Mouse (Mus musculus): ENCODE measurements around the gene Olfr1278.
"Not testable (repeated sequence)": the region's sequence is repeated elsewhere in the genome, so short reads cannot be mapped to it uniquely, and the experiment has no call there.

Olfr1278 gene

GRCm38 (mm10) chr2:111289836-111290235, at the start of gene Olfr1278:
Gene Olfr1278 (plus strand): TSS chr2:111290136.
- no peak for DNase-seq (ENCODE audit: low spot score)

GRCm38 (mm10) chr2:111254216-111254615, 35.7 kb upstream of the Olfr1278 start, which contains the start of gene Olfr1276:
Gene Olfr1276 (plus strand): TSS chr2:111254516.
- DNase-seq (ENCODE audit: low spot score), result no peak

DNA sequence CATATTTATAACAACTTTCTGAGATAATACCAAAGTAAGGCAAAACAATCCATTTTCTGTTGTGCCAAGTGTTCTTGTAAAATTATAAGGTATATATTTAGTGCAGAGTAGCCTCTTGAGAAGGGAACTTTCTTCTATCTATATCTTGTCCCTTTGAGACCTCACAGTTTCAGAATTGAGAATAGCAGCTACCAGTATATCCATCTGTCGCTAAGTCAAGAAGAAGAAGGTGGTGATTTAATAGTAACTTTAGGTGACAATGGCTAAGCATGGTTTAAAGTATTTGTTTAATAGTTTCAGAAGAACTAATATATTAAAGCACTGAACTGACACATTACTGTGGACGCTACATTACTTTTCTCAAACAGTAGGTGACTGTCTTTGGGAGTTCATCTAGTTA, 15.9 kb upstream of the Olfr1278 start, which contains the start of gene Olfr1277:
Olfr1277 (minus strand) TSS at position 101 of the 400 bp plus-strand sequence.
- no peak for DNase-seq (ENCODE audit: low spot score)

DNA sequence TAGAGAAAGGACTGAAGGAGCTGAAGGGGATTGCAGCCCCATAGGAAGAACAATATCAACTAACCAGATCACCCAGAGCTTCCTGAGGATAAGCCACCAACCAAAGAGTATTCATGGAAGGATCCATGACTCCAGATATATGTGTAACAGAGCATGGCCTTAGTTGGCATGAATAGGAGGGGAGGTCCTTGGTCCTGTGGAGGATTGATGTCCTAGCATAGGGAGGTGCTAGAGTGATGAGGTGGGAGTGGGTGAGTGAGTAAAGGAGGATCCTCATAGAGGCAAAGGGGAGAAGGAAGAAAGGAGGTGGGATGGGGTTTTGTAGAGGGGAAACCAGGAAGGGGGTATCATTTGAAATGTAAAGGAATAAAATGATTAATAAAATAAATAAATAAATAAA, 8.6 kb downstream of the Olfr1278 start:
- no peak for DNase-seq (ENCODE audit: low spot score)

DNA sequence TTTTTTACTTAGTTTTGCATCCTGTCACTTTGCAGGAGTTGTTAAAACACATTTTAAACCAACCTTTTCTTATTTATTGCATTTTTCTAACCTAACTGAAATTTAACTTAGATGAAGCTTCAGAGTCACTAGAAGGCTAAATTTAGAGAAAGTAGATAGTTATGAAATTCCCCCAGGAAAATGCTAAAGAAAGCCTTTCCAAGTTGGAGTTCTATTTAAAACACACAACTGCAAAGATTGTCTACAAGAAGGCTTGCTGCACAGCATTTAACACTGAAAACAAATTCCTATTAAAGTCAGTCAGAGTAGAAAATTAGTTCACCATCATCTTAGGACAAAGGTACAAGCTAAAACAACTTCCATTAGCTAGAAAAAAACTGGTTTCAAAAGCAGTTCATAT, 10.4 kb downstream of the Olfr1278 start, which contains the start of gene Olfr1279:
Olfr1279 (plus strand) TSS at position 262 of the 400 bp plus-strand sequence.
- DNase-seq (ENCODE audit: low spot score), result no peak

- DNase-seq (ENCODE audit: low spot score), result peak; percentile 6
Measured at GRCm38 (mm10) chr2:111313717-111314116, 23.8 kb downstream of the Olfr1278 start, which contains the start of gene Olfr1280. Gene Olfr1280 (plus strand): TSS chr2:111314017.

DNA sequence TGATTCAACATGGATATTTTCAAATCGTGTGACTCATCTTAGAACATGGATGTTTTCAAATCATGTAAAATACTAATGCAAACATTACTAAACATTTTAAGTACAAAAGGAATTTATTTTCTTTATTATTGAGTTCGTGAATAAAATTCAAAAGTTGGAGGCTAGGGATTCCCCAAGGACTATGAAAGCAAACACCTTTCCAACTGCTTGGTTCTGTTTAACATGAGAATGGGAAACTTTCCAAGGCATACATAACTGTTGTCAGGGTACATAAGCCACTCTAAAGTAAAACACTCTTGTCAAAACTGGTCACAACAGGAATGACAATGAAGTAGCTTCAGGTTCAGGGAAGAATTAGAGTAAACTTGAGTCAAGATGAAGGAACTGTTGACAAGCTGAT, 36.3 kb downstream of the Olfr1278 start, which contains the start of gene Olfr1281:
Olfr1281 (plus strand) TSS at position 301 of the 400 bp plus-strand sequence.
- DNase-seq (ENCODE audit: low spot score), result no peak

DNA sequence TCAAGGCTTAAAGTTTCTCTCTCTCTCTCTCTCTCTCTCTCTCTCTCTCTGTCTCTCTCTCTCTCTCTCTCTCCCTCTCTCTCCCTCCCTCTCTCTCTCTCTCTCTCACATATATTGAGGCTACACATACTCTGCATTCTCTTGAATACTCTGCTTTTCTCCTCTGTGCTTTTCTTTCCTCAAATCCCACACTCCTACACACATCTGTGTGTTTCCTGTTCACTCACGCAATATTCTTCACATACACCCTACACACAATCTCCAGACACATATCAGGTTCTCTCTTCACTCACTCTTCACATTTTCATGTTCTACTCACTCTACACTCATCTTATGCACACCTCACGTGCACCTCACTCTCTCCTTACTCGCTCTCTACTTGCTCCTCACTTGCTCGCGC, 43.8 kb downstream of the Olfr1278 start:
- not testable (repeated sequence) for DNase-seq (ENCODE audit: low spot score)

GRCm38 (mm10) chr2:111335976-111336375, 46.0 kb downstream of the Olfr1278 start, which contains the start of gene Olfr1282:
Gene Olfr1282 (minus strand): TSS chr2:111336076.
- DNase-seq (ENCODE audit: low spot score), result no peak

Measured in retina, embryonic 14.5 days (tissue).